Mouse (Mus musculus): ENCODE measurements around the gene Rbms2. TPM values are rescaled to one million over a fixed set of nuclear protein-coding genes. Genes with fewer than 3 reads are reported as not detected.
"Not testable (repeated sequence)": the region's sequence is repeated elsewhere in the genome, so short reads cannot be mapped to it uniquely, and the experiment has no call there.

The Rbms2 gene
- total RNA-seq, 2 experiments from 2014 or later, result 95.9 to 97.3 TPM

- peak; percentile 96 for DNase-seq
Observed at GRCm38 (mm10) chr10:128090651-128091563, 89.2 kb downstream of the Rbms2 start.

DNA sequence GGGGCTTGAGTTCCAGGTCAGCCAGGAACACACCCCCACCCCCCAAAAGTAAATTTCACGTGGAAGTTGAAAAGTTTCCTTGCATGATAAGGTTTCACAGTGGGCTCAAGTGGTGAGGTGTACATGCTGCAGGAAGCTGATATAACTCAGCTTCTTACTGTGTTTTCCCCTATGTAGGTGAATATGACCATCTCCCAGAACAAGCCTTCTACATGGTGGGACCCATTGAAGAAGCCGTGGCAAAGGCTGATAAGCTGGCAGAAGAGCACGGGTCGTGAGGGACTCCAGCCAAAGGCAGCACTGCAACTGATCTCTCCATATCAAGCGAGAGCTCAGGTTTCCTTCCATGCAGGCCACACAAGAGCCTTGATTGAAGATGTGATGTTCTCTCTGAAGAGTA lies 90.3 kb downstream of the Rbms2 start:
- peak; percentile 23 for DNase-seq

- DNase-seq, result no peak
Observed at GRCm38 (mm10) chr10:128088181-128088580, 91.9 kb downstream of the Rbms2 start.

GRCm38 (mm10) chr10:128087216-128087615 lies 92.9 kb downstream of the Rbms2 start:
- DNase-seq, result not testable (repeated sequence)

- DNase-seq, result peak; percentile 48
Observed at GRCm38 (mm10) chr10:128086391-128086790, 93.7 kb downstream of the Rbms2 start.

- no peak for DNase-seq
Observed at GRCm38 (mm10) chr10:128084160-128084559, 95.9 kb downstream of the Rbms2 start.

GRCm38 (mm10) chr10:128083688-128084087 lies 96.4 kb downstream of the Rbms2 start:
- DNase-seq, result peak; percentile 48

GRCm38 (mm10) chr10:128082880-128083421 lies 97.1 kb downstream of the Rbms2 start, which contains the start of gene Atp5b:
Atp5b (plus strand) TSS chr10:128083273.
- peak; percentile 99 for DNase-seq

DNA sequence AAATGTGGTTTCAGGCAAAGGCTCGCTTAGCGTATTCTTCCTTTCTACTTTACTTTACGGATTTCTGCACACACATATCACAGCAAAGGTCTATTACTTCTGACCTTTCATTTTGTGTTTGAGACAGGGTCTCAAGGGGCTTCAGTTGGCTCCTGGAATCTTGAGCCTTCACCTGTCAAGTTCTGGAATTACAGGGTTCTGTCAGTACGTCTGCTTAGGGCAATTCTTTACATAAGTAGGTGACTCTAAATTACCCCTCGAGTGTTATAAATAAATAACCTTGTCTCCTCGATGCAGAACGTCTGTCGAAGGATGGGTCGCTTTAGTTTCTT lies 97.7 kb downstream of the Rbms2 start:
- no peak for DNase-seq

DNA sequence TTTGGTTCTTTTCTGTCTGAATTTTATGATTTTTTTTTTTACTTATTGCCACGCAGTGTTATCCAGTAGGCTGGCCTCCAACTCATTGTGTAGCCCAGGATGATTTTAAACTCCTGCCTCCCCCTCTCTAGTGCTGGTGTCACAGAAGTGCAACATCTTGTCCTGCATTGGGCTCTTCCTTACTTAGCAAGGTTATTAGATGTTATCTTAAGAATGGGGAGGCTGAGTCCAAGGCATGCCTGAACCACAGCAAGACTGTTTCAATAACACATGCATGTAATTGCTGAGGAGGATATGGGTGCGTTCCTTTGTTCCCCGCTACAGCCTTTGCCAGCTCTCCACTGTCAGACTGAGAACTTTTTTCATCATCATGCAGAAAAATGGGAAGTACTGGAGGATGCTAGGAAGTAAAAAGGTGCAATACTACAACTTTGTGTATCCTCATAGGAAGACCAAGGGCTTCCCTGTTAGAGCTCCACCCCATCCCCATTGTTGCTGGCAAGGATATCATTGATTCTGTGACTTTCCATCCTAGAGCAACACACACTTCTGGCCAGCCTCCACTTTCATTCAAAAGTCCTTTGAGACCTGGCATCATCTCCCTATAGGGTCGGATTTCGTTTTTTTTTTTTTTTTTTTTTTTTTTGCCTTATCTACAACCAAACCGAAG lies 98.2 kb downstream of the Rbms2 start:
- DNase-seq, result peak; percentile 30

Small RNA genes lying within 50 kb of the gene (microRNA-seq; reads per million reads assigned to microRNA genes)
- 30.4 to 44.6 reads per million in 2 experiments for gene Mir677

Other genes starting within 250 kb of the Rbms2 start
- gene Hsd17b6, start 172.7 kb downstream of the Rbms2 start, total RNA-seq (2021), result not detected
- 10 to 100 TPM; 30.0 to 31.1 TPM for gene Prim1, start 165.1 kb downstream of the Rbms2 start, total RNA-seq (2021)
- gene Naca, start 144.7 kb downstream of the Rbms2 start, total RNA-seq (2021), result 100 to 1,000 TPM; 738 to 766 TPM
- 100 to 1,000 TPM; 125 to 132 TPM for gene Ptges3, start 121.3 kb downstream of the Rbms2 start, total RNA-seq (2021)
- 1,000 to 10,000 TPM; 6,416 to 6,613 TPM for gene Atp5b, start 97.0 kb downstream of the Rbms2 start, total RNA-seq (2021)
- gene Baz2a, start 88.7 kb downstream of the Rbms2 start, total RNA-seq (2021), result 10 to 100 TPM; 28.0 to 30.0 TPM
- 1 to 10 TPM in 1 of 2 experiments, under 1 TPM in 1; 0.48 to 1.2 TPM for gene Gls2, start 14.2 kb upstream of the Rbms2 start, total RNA-seq (2021)
- gene Spryd4, start 31.5 kb upstream of the Rbms2 start, total RNA-seq (2021), result 10 to 100 TPM; 39.6 to 41.5 TPM
- gene Mip, start 45.5 kb upstream of the Rbms2 start, total RNA-seq (2021), result not detected
- 10 to 100 TPM; 24.5 to 28.7 TPM for gene Timeless, start 51.8 kb upstream of the Rbms2 start, total RNA-seq (2021)
- under 1 TPM in 1 of 2 experiments, not detected in 1; 0.29 TPM for gene Apon, start 73.8 kb upstream of the Rbms2 start, total RNA-seq (2021)
- gene Apof, start 88.4 kb upstream of the Rbms2 start, total RNA-seq (2021), result not detected
- 10 to 100 TPM in 1 of 2 experiments, 1 to 10 TPM in 1; 10.0 TPM for gene Stat2, start 90.3 kb upstream of the Rbms2 start, total RNA-seq (2021)
- 1 to 10 TPM; 1.5 to 2.2 TPM for gene Il23a, start 118.5 kb upstream of the Rbms2 start, total RNA-seq (2021)
- 10 to 100 TPM; 17.6 to 18.1 TPM for gene Pan2, start 123.0 kb upstream of the Rbms2 start, total RNA-seq (2021)
- 100 to 1,000 TPM in 1 of 2 experiments, 10 to 100 TPM in 1; 92.1 to 100 TPM for gene Cnpy2, start 142.2 kb upstream of the Rbms2 start, total RNA-seq (2021)
- gene Cs, start 157.4 kb upstream of the Rbms2 start, total RNA-seq (2021), result 100 to 1,000 TPM; 819 to 825 TPM
- gene Coq10a, start 188.7 kb upstream of the Rbms2 start, total RNA-seq (2021), result 10 to 100 TPM; 82.0 to 85.7 TPM
- 10 to 100 TPM; 44.4 to 44.9 TPM for gene Ankrd52, start 196.8 kb upstream of the Rbms2 start, total RNA-seq (2021)
- gene Slc39a5, start 220.9 kb upstream of the Rbms2 start, total RNA-seq (2021), result not detected
- 10 to 100 TPM; 44.1 to 47.1 TPM for gene Nabp2, start 231.2 kb upstream of the Rbms2 start, total RNA-seq (2021)
- 10 to 100 TPM; 25.0 to 27.0 TPM for gene Rnf41, start 231.4 kb upstream of the Rbms2 start, total RNA-seq (2021)